Mouse (Mus musculus) cortical plate, adult 2 months (tissue): ENCODE results near the gene Pax6.

Experiments used
- CTCF ChIP-seq: fragments of 200-500 bp; IDR thresholded peaks from 2 replicates; pipeline ENCODE4 v1.5.1; 2011; ENCODE audit warnings: mild to moderate bottlenecking, control low read depth, low read length; ENCODE audit not compliant: insufficient read depth; ENCODE audit errors: extremely low read depth
- POLR2A ChIP-seq: fragments of 200-500 bp; IDR thresholded peaks from 2 replicates; pipeline ENCODE4 v1.6.1; 2011; ENCODE audit warnings: mild to moderate bottlenecking, low read length, control low read depth; ENCODE audit not compliant: insufficient read depth; ENCODE audit errors: extremely low read depth

GRCm38 (mm10) chr2:105656456-105656855, 12.2 kb upstream of the Pax6 start:
- no peak for TF ChIP-seq CTCF
- TF ChIP-seq POLR2A = no peak
